Mouse (Mus musculus) adrenal gland, postnatal 10 days (tissue): ENCODE measurements around the gene Stx11. TPM values are rescaled to one million over a fixed set of nuclear protein-coding genes. Genes with fewer than 3 reads are reported as not detected.
A peak's percentile ranks its signal among the peaks of the same experiment; 100 is the strongest.
"Not testable (repeated sequence)": the region's sequence is repeated elsewhere in the genome, so short reads cannot be mapped to it uniquely, and the experiment has no call there.

Experiments used
- DNase-seq: peaks from one replicate; pipeline ENCODE4 v3.0.0; 2021; ENCODE audit warnings: mixed read lengths
- total RNA-seq, 2 experiments: library from RNA; stranded (reverse); gene quantifications; 2 replicates each; pipeline ENCODE4 v1.2.3; 2021

Gene Stx11
- total RNA-seq, 2 experiments from 2014 or later, result 4.5 to 4.7 TPM

DNA sequence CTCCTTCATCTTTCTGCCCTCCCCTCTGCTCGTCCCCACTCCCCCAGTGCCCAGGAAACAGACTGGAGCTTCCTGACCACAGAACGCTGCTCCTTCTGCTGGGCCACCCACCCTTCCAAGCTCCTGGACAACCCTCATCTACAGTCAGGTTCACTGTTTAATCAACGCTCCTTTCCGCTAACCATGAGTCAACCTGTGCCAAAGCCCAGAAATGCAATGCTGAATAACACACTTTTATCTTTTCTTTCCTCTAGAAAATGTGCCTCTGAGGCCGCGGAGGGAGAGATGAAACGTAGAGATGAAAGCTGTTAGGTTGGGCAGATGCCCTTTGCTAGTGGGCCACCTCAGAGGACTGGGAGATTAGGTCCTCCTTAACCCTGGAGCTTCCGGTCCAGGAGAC lies 2.6 kb downstream of the Stx11 start:
- DNase-seq, result no peak

DNA sequence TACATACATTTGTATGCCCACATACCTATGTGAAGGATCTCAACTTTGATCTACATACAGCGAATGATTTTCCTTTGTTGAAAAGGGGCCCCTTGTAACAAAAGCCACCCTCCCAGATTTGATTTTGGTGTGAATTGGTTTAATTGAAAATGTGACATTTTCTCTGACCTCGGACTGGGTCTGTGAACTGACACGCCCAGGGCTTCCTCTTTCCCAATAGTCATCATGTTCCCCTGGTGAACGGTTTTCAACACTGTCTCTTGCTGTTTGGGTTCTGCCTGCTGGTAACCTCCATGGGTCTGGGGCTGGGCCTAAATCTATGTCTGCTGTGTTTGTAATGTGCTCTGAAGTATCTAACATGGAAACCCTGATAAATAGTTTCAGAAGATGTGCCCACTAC lies 6.8 kb downstream of the Stx11 start:
- DNase-seq, result no peak

DNA sequence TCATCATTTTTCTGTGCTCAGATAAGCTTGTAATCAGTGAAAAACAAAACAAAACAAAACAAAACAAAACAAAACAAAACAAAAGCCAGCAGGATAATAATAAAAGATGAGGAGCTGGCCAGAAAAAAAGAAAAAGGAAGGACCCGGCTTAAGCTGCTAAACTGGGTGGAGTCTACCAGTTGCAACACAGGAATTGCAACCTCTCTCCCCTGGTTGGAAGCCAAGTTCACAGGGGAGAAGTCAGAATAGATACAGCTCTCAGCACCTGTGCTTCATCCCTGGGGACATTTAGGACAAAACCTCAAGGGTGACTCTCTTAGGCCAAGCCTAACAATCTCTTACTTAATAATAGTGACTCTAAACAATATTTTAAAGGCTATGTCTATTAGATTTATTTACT lies 8.3 kb downstream of the Stx11 start:
- DNase-seq, result no peak

DNA sequence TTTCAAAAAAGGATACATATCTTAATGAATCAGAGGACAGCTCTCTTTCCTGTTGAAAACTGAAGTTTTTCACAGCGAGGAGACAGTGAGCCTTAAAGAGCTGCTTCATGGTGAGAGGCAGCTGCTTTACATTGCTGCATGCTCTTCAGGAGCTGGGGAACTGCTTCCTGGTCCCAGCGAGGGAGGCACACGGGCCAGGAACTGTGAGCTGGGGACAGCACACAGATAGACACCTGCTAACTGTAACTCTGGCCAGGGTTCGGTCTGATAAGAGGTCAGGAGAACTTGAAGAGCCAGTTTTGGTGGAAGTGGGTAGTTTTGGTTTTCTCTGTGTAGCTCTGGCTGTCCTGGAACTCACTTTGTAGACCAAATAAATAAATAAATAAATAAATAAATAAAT lies 12.7 kb downstream of the Stx11 start:
- not testable (repeated sequence) for DNase-seq

DNA sequence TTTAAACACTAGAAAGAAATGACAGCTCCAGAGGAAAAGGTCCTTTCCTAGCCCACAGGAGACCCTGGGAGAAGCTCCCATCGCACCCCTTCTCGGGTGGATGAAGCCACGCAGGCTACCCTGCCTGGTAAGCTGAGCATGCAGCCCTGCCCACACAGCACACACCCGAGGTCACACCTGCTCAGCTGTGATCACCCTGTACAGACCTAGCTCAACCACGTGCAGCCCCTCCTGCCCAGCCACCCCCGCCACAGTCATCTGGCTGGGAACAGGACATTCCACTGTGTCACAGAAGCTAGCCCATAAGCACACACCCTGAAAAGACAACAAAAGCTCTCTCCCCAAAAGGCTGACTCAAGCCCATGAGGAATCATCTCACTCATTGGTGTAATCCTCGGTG lies 14.8 kb downstream of the Stx11 start:
- no peak for DNase-seq

DNA sequence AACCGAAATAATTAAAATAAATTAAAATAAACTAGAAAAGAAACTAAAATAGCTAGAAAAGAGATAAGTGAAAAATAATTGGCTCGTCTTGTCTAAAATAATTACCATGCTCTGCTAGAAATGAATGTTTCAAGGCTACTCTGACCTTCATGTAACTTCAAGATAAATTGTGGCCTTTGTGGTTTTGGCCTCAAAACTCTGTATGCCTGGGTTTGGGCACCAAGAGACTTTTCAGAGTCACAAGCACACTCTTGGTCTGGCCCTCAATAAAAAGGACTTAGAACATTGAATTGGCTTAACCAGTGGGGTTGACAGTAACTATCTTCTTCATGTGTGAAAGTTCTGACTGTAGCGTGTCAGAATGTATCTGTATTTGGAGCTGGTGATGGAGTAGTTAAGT lies 16.5 kb downstream of the Stx11 start:
- no peak for DNase-seq

- peak; percentile 37 for DNase-seq
These were observed 22.9 kb downstream of the Stx11 start for GRCm38 (mm10) chr10:12941018-12941761.

DNA sequence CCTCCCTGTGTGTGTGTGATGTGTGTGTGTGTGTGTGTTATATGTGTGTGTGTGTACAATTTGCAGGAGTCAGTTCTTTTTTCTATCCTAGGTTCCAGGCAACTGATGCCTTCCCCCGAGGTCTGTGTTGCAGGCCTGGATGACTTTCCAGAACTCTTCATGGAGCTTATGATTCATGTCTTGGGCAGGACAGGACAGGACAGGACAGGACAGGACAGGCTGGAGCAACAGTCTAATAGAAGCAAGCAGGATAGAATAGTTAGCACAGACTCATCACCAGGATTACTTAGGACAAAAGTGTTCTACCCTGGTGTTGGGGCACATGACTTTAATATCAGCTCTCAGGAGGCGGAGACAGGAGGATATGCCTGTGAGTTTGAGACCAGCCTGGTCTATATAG lies 25.3 kb downstream of the Stx11 start:
- no peak for DNase-seq

GRCm38 (mm10) chr10:12936079-12936478 lies 28.0 kb downstream of the Stx11 start:
- DNase-seq, result no peak

- no peak for DNase-seq
These were observed 28.5 kb downstream of the Stx11 start for GRCm38 (mm10) chr10:12935575-12935974.

DNA sequence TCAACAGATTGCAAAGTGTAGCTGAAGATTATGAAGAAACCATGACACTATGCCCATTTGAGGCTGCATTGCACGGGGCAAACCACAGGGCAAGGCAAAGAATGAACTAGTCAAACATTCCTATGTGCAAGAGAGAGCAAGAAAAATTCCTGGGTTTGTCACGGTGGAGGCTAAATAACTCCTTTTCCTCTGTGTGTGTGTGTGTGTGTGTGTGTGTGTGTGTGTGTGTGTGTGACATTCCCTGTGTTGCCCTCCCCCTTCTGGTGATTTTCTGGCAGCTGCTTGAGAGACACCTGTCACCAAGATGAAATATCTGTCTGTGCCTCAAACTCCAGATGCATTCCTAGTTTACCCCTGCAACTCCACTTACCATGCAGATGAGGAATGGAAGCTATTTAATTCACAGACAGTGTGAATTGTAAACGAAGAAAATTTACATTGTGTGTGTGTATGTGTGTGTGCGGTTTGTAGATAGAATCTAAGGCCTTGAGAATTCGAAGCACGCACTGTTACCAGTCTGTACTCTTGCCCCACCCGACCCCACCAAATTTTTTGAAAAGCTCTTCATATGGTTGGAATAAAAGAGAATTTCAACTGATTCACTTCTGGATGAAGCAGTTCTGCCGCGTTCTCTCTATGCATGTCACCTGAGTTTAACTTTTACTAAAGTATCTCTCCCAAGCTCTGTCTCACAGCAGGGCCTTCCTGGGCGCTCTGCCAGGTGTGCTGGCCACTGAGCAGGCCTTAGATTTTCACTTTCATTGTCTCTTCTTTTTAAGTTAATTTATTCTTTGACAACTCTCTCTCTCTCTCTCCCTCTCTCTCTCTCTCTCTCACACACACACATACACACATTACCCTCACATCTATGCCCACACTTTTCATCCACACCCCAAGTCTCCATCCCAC lies 32.4 kb downstream of the Stx11 start:
- DNase-seq, result peak; percentile 23

DNA sequence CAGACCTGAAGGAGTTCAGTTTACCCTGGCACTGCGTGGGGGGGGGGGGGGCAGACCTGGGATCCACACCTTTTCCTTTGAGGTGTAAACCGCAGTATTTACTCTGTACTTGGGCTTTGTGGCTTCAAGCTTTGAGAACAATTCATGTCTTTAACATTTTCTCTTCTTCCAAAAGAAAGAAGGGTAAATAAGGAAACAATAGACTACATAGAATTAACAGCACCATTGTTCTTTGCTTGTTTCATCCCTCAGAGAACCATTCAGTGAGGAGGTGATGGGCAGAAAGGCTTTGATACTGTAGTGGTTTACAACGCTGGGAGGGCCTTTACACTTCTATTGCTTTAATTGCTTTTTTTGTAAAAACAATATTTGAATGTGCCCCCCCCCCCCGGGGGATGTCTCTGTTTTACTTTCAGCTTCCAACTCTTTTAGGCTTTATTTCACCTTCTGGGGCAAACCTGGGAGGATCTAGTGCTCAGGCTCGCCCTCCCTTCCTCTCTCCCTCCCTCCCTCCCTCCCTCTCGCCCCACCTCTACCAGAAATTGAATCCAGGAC lies 33.7 kb downstream of the Stx11 start:
- DNase-seq, result no peak

DNA sequence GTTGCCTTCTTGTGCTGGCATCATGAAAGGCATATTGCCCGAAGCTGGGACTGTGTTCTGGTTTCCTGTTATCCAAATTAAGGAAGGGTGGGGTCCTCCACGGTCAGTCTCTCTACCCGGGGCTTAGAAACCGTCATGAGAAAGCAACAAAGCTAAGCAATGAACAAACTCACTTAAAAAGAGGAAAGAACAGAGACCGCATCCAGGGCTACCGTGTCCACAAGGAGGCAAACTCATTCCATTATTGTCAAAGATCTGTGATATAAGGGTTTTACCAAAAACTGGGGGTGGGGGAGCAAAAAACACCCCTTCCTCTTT lies 34.3 kb downstream of the Stx11 start:
- DNase-seq, result no peak

DNA sequence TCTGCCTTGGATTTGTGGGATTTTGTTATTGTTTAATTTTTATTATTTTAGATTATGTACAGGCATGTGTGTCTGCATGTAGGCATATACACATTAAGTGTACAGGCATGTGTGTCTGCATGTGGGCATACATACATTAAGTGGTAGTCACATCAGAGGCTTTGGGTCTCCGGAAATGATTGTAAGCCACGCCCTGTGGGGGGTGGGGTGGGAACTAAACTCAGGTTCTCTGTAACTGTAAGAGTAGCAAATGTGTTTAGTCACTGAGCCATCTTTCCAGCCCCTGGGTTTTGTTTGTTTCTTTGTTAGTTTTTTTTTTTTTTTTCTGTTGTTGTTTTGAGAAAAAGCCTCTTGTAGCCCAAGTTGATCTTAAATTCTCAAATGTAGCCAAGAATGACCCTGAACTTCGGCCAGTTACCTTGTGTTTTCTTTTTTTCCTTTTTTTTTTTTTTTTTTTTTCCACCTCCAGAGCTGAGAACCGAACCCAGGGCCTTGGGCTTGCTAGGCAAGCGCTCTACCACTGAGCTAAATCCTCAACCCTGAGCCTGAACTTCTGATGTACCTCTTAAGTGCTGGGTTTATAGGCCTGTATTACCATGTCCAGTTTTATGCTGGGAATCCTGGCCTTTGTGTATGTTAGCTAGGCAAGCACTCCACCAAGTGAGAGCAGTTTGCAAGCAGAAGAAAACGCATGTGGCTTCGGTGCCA lies 34.8 kb downstream of the Stx11 start:
- no peak for DNase-seq

DNA sequence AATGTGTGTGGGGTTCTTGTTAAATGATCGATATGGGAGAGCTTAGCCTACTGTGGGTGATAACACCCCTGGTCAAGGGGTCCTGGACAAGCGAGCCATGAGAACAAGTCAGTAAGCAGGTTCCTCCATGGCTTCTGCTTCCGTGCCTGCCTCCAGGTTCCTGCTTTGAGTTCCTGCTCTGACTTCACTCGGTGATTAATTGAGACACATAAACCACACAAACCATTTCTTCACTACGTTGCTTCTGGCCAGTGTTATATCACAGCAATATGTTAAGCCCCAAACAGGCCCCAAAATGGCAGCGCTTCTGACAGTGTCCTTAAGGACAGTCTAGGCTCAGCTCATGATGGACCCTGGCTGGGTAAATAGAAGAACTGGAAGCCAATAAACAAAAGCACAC lies 35.9 kb downstream of the Stx11 start:
- DNase-seq, result no peak

DNA sequence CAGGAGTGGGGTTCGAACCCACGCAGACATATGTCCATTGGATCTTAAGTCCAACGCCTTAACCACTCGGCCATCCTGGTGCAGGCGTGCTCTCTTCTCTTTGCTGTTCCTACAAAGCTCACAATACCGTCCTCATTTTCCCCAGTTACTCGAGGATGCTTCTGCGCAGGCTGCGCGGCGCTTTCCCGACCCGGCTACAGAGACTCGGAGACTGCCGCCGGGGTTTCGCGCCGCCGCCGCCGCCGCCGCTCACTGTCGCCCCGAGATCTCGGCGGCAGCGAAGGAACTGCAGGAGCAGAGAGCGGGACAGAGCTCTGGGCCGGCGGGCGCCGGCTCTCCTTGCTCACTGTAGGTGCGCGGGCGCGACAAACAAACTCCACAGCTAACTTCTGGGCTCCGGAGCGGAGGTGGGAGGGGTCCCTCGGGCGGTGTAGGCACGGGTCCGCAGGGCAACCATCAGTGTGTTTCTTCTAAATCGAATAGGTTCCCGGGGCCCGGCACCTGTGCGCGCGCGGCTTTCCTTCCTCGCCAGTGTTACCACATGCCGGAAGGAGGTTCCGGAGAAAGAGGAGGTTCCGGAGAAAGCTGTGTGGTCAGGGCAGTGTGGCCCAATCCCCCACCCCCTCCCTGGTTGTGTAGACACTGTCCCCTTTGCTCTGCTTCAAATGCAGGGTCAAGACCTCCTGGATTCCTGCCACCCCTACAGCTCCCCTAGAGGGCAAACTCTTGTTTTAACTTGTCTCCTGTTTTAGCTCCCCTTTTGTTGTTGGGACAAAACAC lies 41.3 kb downstream of the Stx11 start:
- DNase-seq, result peak; percentile 96

- DNase-seq, result no peak
These were observed 42.0 kb downstream of the Stx11 start for GRCm38 (mm10) chr10:12922077-12922573.

DNA sequence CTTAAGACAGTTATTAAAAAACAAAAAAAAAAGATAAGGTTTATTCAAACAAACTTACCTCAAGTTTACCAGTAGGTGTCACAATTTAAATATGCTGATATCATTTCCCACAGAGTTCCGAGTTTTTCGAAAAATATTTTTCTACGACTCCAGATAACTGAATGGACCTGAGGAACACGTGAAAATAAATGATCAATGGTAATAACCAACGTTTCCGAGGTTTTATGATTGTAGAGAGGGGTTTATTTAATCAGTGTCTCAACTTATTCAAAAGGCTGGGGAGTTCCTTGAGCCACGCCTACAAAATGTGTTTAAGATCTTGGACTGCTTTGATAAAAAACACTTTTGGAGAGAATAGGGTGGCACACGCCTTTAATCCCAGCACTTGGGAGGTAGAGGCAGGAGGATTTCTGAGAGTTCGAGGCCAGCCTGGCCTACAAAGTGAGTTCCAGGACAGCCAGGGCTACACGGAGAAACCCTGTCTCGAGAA lies 42.5 kb downstream of the Stx11 start:
- DNase-seq, result peak; percentile 31

DNA sequence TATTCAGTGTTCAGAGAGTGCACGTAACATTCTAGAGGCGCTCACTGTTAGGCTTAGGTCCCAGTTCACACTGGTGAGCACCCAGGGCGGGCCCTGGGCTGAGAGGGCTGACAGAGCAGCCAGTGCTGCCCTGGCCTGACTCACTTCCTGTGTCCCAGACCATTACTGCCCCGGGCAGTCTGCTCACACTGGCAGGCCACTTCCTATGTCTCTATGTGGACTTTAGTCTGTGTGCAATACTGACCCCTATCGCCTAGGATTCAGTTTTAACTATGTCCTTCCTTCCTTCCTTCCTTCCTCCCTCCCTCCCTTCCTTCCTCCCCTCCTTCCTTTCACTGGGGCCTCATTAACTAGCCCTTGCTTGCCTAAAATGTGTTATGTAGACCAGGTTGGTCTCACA lies 44.8 kb downstream of the Stx11 start:
- DNase-seq, result peak; percentile 46

DNA sequence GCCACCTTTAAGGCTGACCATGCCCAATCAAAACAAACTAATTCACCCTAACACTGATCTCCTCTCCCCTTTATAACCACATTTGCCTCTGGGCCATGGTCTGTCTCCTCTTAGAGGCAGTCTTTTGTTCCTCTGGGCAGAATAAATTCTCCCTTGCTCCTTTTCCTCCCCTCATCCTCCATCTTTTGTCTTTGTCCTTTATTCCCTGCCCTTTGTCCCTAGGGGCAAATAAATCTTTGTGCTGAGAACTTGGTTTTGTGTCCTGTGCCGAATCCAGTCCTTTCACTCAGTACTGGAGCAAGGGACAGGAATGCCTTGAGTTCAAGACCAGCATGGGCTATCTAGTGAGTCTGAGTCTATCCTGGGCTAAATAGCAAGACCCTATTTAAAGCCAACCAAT lies 46.5 kb downstream of the Stx11 start:
- DNase-seq, result no peak

DNA sequence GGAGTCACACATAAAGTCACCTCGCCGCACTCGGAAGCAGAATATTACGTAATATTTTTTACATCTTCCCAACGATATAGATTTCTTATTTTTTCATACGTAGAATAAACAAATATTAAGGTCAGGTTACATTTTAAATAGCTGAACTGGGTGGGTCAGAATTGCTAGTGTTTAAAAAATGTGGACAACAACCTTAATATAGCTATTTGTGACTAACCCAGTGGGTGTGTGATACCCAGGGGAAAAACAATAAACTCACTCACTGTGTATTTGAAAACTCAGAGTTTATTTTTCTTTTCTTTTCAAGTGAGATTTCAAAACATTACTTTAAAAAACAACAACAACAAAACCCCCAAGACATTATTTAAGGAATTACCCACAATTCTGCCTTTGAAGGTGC lies 47.7 kb downstream of the Stx11 start:
- no peak for DNase-seq

- no peak for DNase-seq
These were observed 48.3 kb downstream of the Stx11 start for GRCm38 (mm10) chr10:12915826-12916225.
